Mouse (Mus musculus): Measurements from ENCODE around the gene Ptpn9. TPM values are rescaled to one million over a fixed set of nuclear protein-coding genes. Genes with fewer than 3 reads are reported as not detected.

Ptpn9 gene
- polyA plus RNA-seq (2017; shearing (Covaris generic)) = 15.1 TPM

DNA sequence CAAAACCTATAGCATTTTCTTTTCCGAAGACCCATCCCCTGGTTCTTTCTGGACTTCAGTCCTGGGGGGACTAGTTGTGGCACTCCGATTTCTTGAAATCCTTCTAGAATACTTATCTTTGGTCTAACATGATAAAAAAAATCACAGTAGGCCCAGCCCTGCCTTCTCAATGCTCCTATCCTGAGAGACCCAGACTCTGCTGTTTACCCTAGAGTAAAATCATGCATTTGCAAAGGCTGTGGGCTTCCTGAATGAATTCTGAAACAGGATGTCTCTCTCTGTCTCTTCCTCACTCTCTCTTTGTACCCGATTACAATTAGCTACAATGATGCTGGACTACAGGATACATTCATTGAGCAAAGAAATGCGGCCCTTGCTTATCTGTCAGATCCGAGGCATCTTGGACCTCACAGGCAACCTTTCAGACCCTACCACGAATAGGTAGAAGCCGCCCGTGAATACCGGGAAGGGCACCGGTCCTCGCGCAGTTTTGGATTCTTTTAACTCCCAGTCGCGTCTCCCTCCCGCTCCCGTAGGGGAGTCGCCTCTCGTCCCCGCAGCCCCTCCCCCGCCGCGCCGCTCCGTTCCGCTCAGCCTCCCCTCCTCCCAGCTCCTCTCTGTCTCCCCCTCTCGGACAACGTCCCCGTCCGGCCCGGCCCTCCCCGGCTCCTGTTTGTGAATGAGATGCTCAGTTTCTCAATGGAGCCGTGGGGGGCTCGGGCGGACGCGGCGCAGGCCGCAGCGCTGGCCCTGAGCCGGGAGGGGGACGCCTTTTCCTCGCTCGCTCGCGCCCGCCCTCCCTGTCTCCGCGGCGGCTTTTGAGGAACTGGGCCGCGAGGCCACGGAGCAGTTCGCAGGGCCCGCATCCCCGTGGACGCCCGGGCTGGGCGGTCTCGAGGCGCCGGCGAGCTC, at the start of gene Ptpn9:
Gene Ptpn9, plus strand, starts transcription at position 638 of the 912 bp plus-strand sequence.

DNA sequence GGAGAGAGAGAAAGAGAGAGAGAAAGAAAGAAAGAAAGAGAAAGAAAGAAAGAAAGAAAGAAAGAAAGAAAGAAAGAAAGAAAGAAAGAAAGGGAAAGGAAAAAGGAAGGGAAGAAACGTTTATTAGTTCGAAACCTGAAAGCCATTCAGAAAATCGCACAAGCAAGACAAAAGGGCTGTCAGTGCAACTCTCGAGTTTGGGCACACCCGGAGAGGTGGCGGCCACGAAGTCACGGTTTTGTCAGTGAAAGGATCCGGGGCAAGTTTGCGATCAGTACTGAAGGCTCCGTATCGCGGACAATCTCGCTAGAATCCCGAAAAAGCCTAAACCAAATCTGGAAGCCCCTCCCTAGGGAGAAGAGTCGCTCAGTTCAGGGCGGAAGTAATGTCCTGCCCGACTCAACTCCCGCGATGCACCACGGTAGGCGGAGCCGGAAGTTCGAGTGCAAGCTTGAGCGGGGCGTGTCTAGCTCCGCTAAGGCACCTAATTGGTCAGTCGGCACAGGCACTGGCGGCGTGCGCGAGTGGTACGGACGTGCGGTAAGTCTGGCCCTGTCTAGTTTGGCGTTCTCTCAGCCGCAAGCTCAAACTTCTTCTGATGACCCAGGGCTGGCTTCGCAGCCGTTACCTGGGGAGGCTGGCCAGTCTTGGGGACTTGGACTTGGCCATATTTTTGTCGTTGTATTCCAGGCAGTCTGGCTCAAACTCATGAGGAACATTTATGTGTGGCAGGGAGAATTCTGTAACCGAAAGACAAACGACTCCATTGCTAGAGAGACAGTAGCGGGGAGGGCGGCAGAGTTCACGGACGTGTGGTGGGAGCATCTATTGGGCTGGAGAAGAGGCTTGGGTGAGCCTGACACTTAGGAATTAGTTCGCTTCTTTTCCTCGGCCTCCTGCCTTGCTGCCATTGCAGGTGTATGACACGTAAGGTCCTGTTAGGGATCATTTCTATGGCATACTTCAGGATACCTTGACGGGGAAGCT, 44.0 kb upstream of the Ptpn9 start, which contains the start of gene Snupn:
Gene Snupn, plus strand, starts transcription at position 465 of the 987 bp plus-strand sequence.

DNA sequence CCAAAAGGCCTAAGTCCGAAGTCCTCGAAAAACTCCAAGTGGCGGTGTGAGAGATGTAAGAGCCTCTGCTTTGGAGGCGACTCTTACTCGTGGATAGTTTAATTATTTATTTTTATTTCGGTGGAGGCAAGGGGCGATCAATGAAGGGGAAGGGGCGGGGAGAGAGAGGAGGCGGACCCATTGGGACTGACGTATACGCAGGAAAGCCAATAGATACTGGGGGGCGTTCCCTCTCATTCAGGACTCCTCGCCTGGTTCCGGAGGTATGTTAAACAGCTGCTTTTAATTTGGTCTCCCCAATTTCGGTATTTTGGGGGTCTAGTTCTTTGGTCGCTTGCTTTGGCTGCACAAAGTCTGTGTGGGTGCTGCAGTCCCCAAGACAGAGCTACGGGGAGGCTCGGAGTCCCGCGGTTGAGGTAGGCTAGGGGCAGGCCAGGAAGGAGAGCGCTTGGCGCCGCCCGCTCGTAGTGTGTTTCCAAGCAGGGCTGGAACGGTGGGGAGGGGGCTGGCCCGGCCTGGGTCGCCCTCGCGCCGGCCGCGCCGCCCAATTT, 77.2 kb downstream of the Ptpn9 start, which contains the start of gene Sin3a:
Gene Sin3a, plus strand, starts transcription at position 240 of the 551 bp plus-strand sequence.

Other genes with a start within 250 kb of the Ptpn9 start
- gene Lingo1, start 198.5 kb upstream of the Ptpn9 start, polyA plus RNA-seq (2017; shearing (Covaris generic)) = not detected
- not detected for gene Odf3l1, start 130.2 kb upstream of the Ptpn9 start, polyA plus RNA-seq (2017; shearing (Covaris generic))
- 0.15 TPM for gene Cspg4, start 129.9 kb upstream of the Ptpn9 start, polyA plus RNA-seq (2017; shearing (Covaris generic))
- 7.6 TPM for gene Snx33, start 66.6 kb upstream of the Ptpn9 start, polyA plus RNA-seq (2017; shearing (Covaris generic))
- gene Imp3, start 57.4 kb upstream of the Ptpn9 start, polyA plus RNA-seq (2017; shearing (Covaris generic)) = 66.6 TPM
- gene Snupn, start 44.0 kb upstream of the Ptpn9 start, polyA plus RNA-seq (2017; shearing (Covaris generic)) = 16.3 TPM
- 30.3 TPM for gene Sin3a, start 77.1 kb downstream of the Ptpn9 start, polyA plus RNA-seq (2017; shearing (Covaris generic))
- 92.2 TPM for gene Man2c1, start 135.8 kb downstream of the Ptpn9 start, polyA plus RNA-seq (2017; shearing (Covaris generic))
- 72.0 TPM for gene Neil1, start 153.4 kb downstream of the Ptpn9 start, polyA plus RNA-seq (2017; shearing (Covaris generic))
- 165 TPM for gene Commd4, start 163.4 kb downstream of the Ptpn9 start, polyA plus RNA-seq (2017; shearing (Covaris generic))
- not detected for gene Trcg1, start 241.6 kb downstream of the Ptpn9 start, polyA plus RNA-seq (2017; shearing (Covaris generic))